Mouse (Mus musculus) cerebellum, adult (tissue): ENCODE data around the gene Vmn1r157.
"Not testable (repeated sequence)": the region's sequence is repeated elsewhere in the genome, so short reads cannot be mapped to it uniquely, and the experiment has no call there.

Experiments used
- ATAC-seq: cut with Nextera tagmentation; 2 replicates; pipeline ENCODE4 v1.9.2; 2017; ENCODE audit warnings: mild to moderate bottlenecking, moderate library complexity, mixed read lengths; ENCODE audit not compliant: insufficient number of reproducible peaks, low FRiP score, low TSS enrichment

Gene Vmn1r157

GRCm38 (mm10) chr7:22761397-22761796 lies at the start of gene Vmn1r157:
TSS of gene Vmn1r157 (plus strand) at chr7:22761697.
- not testable (repeated sequence) for ATAC-seq

- not testable (repeated sequence) for ATAC-seq
Measured at GRCm38 (mm10) chr7:22719610-22720009, 41.9 kb upstream of the Vmn1r157 start, which contains the start of gene Gm4567. TSS of gene Gm4567 (minus strand) at chr7:22719710.

GRCm38 (mm10) chr7:22775981-22776380 lies 14.5 kb downstream of the Vmn1r157 start:
- not testable (repeated sequence) for ATAC-seq

- not testable (repeated sequence) for ATAC-seq
Measured at GRCm38 (mm10) chr7:22790682-22791081, 29.2 kb downstream of the Vmn1r157 start, which contains the start of gene Vmn1r158. TSS of gene Vmn1r158 (minus strand) at chr7:22790782.
